Comparison of ENCODE assay signal across 27 mouse cellular contexts in genomic region chr15:12522810-12523209, GRCm38 (mm10).
DNase-seq lines count a peak whose midpoint lies in the region; ATAC-seq and TF ChIP-seq lines count a peak whose summit lies in the region.
"Had no signal": no experiment of that assay in that cellular context is flagged by ENCODE, and none has a peak within 500 bp of the region (broad histone marks: within the 10 kb centered on the region; RNA-seq: fewer than 3 reads in every experiment).

No protein-coding gene starts in this region.

- H3K36me3 ChIP-seq in heart, embryonic 14.5 days (ENCODE audit: control insufficient read depth, insufficient read depth, low read length): no peaks in the 10 kb centered on the region
- H3K36me3 ChIP-seq: G1E; hindbrain, embryonic 10.5 days; hindbrain, embryonic 15.5 days; limb, embryonic 15.5 days; liver, embryonic 13.5 days had no signal

- H3K4me1 ChIP-seq in heart, embryonic 14.5 days (ENCODE audit: control insufficient read depth in 2 of 2, insufficient read depth in 2 of 2, low read length in 2 of 2): peaks cover 17 to 20% of the 10 kb centered on the region in 2 experiments
- H3K4me1 ChIP-seq: liver, embryonic 13.5 days had no signal

- TF ChIP-seq POLR2A in brain, embryonic 14.5 days (IDR thresholded peaks at IDR 0.05; ENCODE audit: borderline replicate concordance, extremely low read depth, insufficient read depth, insufficient read length, poor library complexity, severe bottlenecking): no peak

- no peaks in the 10 kb centered on the region for H3K27me3 ChIP-seq in heart, embryonic 14.5 days (ENCODE audit: control insufficient read depth, insufficient read depth, low read length)
- H3K27me3 ChIP-seq: hindbrain, embryonic 15.5 days; limb, embryonic 15.5 days; liver, embryonic 13.5 days; Patski had no signal

- no peak overlapping the region for H3K9ac ChIP-seq in heart, embryonic 14.5 days (ENCODE audit: low read length)
- H3K9ac ChIP-seq: hindbrain, embryonic 15.5 days; limb, embryonic 15.5 days; liver, embryonic 13.5 days had no signal

- peaks cover 4% of the 10 kb centered on the region; the same call in 1 of the 2 replicates for H3K9me3 ChIP-seq in heart, embryonic 14.5 days (ENCODE audit: control insufficient read depth, low read length)
- H3K9me3 ChIP-seq: G1E; hindbrain, embryonic 10.5 days; hindbrain, embryonic 15.5 days; limb, embryonic 10.5 days; limb, embryonic 15.5 days; liver, embryonic 13.5 days had no signal

- WGBS in heart, embryonic 14.5 days: 33% methylated on average over 7 of the region's 7 CpGs

- H3K4me3 ChIP-seq in heart, embryonic 14.5 days (ENCODE audit: control insufficient read depth in 1 of 2, insufficient read depth in 1 of 2, low read depth in 1 of 2, low read length in 2 of 2): no peak overlapping the region
- H3K4me3 ChIP-seq: erythroblast, embryonic 14.5 days; hindbrain, embryonic 10.5 days; hindbrain, embryonic 15.5 days; limb, embryonic 10.5 days; limb, embryonic 15.5 days; liver, embryonic 13.5 days had no signal

- no peak overlapping the region for H3K4me2 ChIP-seq in heart, embryonic 14.5 days (ENCODE audit: low read length)
- H3K4me2 ChIP-seq: hindbrain, embryonic 15.5 days; limb, embryonic 15.5 days; liver, embryonic 13.5 days had no signal

- peak; percentile 22 for DNase-seq in gastrocnemius, adult 18-20 months (ENCODE audit: low spot score)
- DNase-seq in gastrocnemius, postnatal 10 days: no peak
- no peak for DNase-seq in heart, postnatal 4 days
- peak; percentile 27 for DNase-seq in kidney, adult 9 months
- DNase-seq in kidney, postnatal 10 days: no peak
- peak; percentile 19 for DNase-seq in brain, embryonic 14.5 days (ENCODE audit: low read depth)
- DNase-seq: adrenal gland, postnatal 25 days; cerebellum, adult 2 months; cerebellum, postnatal 14 days; gastrocnemius, postnatal 25 days; kidney, adult 11 months; kidney, postnatal 4 days; liver, embryonic 13.5 days; lung, adult 2 months; lung, postnatal 14 days; midbrain, embryonic 14.5 days; thymus, postnatal 4 days had no signal

- no peak for ATAC-seq in heart, embryonic 14.5 days (ENCODE audit: insufficient number of reproducible peaks, insufficient read depth, low FRiP score, low read depth)
- ATAC-seq: forebrain, embryonic 16.5 days; inflammation-experienced regulatory T-cells, adult 6 months; Patski had no signal

- TF ChIP-seq CTCF in brain, embryonic 14.5 days (IDR thresholded peaks at IDR 0.05; ENCODE audit: borderline replicate concordance, extremely low read depth, insufficient read depth, insufficient read length): no peak

- peak overlapping the region; percentile 26 to 51; a peak in 3 of 4 replicates for H3K27ac ChIP-seq in heart, embryonic 14.5 days (replicated peaks in 1 of 2; ENCODE audit: control insufficient read depth in 1 of 2, insufficient read depth in 1 of 2, low read depth in 2 of 2, low read length in 2 of 2)
- H3K27ac ChIP-seq: hindbrain, embryonic 10.5 days; hindbrain, embryonic 15.5 days; limb, embryonic 10.5 days; limb, embryonic 15.5 days; liver, embryonic 13.5 days had no signal

Comparison
In these comparisons a context has a peak if more than half of its experiments do, and no peak if none do; other contexts are left out.
1. DNase-seq: peak in gastrocnemius, adult 18-20 months (single experiment), kidney, adult 9 months (single experiment) and brain, embryonic 14.5 days (single experiment); none in gastrocnemius, postnatal 10 days (single experiment), heart, postnatal 4 days (single experiment) and kidney, postnatal 10 days (single experiment).